Mouse (Mus musculus) cerebellum, adult 8-10 months (tissue): ENCODE data around the gene Myl6b.

Experiments used
- DNase-seq: peaks from one replicate; pipeline ENCODE4 v3.0.0; 2022

Myl6b gene

GRCm38 (mm10) chr10:128498590-128498989, at the start of gene Myl6b:
Gene Myl6b (minus strand): TSS chr10:128498685.
- DNase-seq: peak; percentile 95

- DNase-seq: peak; percentile 92
Observed at GRCm38 (mm10) chr10:128547361-128548032, 49.0 kb upstream of the Myl6b start, which contains the start of gene Zc3h10. Gene Zc3h10 (minus strand): TSS chr10:128547774.

- DNase-seq: no peak
Observed at GRCm38 (mm10) chr10:128546787-128547186, 48.3 kb upstream of the Myl6b start.

GRCm38 (mm10) chr10:128546361-128546760, 47.9 kb upstream of the Myl6b start:
- peak; percentile 32 for DNase-seq

GRCm38 (mm10) chr10:128545570-128545898, 47.0 kb upstream of the Myl6b start:
- no peak for DNase-seq

GRCm38 (mm10) chr10:128544674-128545569, 46.4 kb upstream of the Myl6b start:
- peak; percentile 33 for DNase-seq

- no peak for DNase-seq
Observed at GRCm38 (mm10) chr10:128544151-128544657, 45.7 kb upstream of the Myl6b start.

GRCm38 (mm10) chr10:128543100-128543499, 44.6 kb upstream of the Myl6b start:
- DNase-seq: no peak

- DNase-seq: no peak
Observed at GRCm38 (mm10) chr10:128538340-128538870, 39.9 kb upstream of the Myl6b start.

- peak; percentile 91 for DNase-seq
Observed at GRCm38 (mm10) chr10:128536266-128536940, 37.9 kb upstream of the Myl6b start.

GRCm38 (mm10) chr10:128535624-128536265, 37.3 kb upstream of the Myl6b start:
- no peak for DNase-seq

- DNase-seq: no peak
Observed at GRCm38 (mm10) chr10:128535206-128535605, 36.7 kb upstream of the Myl6b start.

GRCm38 (mm10) chr10:128526366-128527356, 28.2 kb upstream of the Myl6b start:
- no peak for DNase-seq

GRCm38 (mm10) chr10:128525671-128526308, 27.3 kb upstream of the Myl6b start, which contains the start of gene Esyt1:
Gene Esyt1 (minus strand): TSS chr10:128525871.
- DNase-seq: peak; percentile 90

- peak; percentile 51 for DNase-seq
Observed at GRCm38 (mm10) chr10:128524732-128525662, 26.5 kb upstream of the Myl6b start.

GRCm38 (mm10) chr10:128524111-128524731, 25.7 kb upstream of the Myl6b start:
- DNase-seq: no peak

GRCm38 (mm10) chr10:128522351-128522750, 23.9 kb upstream of the Myl6b start:
- no peak for DNase-seq

- no peak for DNase-seq
Observed at GRCm38 (mm10) chr10:128520591-128520990, 22.1 kb upstream of the Myl6b start.

GRCm38 (mm10) chr10:128518833-128519232, 20.3 kb upstream of the Myl6b start:
- DNase-seq: peak; percentile 56
